Mouse (Mus musculus): ENCODE results near the gene Khsrp. TPM values are rescaled to one million over a fixed set of nuclear protein-coding genes. Genes with fewer than 3 reads are reported as not detected.

Khsrp gene
- total RNA-seq, 4 experiments from 2014 or later: 92.3 to 122 (median 102) TPM

GRCm38 (mm10) chr17:56986105-56986805 is 45.1 kb downstream of the Khsrp start:
- no peak for DNase-seq

GRCm38 (mm10) chr17:56985656-56986055 is 45.7 kb downstream of the Khsrp start:
- no peak for DNase-seq

- DNase-seq: no peak
Observed at GRCm38 (mm10) chr17:56984886-56985285, 46.4 kb downstream of the Khsrp start.

GRCm38 (mm10) chr17:56982013-56982412 is 49.3 kb downstream of the Khsrp start, which contains the start of gene Acer1:
Gene Acer1 (minus strand): TSS chr17:56982126.
- no peak for DNase-seq

GRCm38 (mm10) chr17:56981049-56981448 is 50.3 kb downstream of the Khsrp start:
- DNase-seq: no peak

- no peak for DNase-seq
Observed at GRCm38 (mm10) chr17:56979524-56979923, 51.8 kb downstream of the Khsrp start.

- DNase-seq: no peak
Observed at GRCm38 (mm10) chr17:56976531-56977390, 54.6 kb downstream of the Khsrp start.

GRCm38 (mm10) chr17:56975391-56975790 is 55.9 kb downstream of the Khsrp start:
- no peak for DNase-seq

GRCm38 (mm10) chr17:56974708-56975240 is 56.5 kb downstream of the Khsrp start:
- DNase-seq: no peak

GRCm38 (mm10) chr17:56973956-56974707 is 57.2 kb downstream of the Khsrp start:
- DNase-seq: no peak

Other genes starting within 250 kb of the Khsrp start
- 1 to 10 TPM; 5.5 to 9.5 (median 6.8) TPM for gene Rfx2, start 200.5 kb downstream of the Khsrp start, total RNA-seq (2022)
- under 1 TPM in 3 of 4 experiments, not detected in 1; 0.22 to 0.40 (median 0.23) TPM for gene Acsbg2, start 157.1 kb downstream of the Khsrp start, total RNA-seq (2022)
- gene 1700061G19Rik, start 156.0 kb downstream of the Khsrp start, total RNA-seq (2022): 1 to 10 TPM in 3 of 4 experiments, under 1 TPM in 1; 0.34 to 1.7 (median 1.3) TPM
- gene Mllt1, start 96.1 kb downstream of the Khsrp start, total RNA-seq (2022): 10 to 100 TPM; 29.0 to 38.7 (median 36.0) TPM
- under 1 TPM in 2 of 4 experiments, not detected in 2; 0.20 to 0.24 TPM for gene Acer1, start 49.4 kb downstream of the Khsrp start, total RNA-seq (2022)
- gene Clpp, start 41.2 kb downstream of the Khsrp start, total RNA-seq (2022): 100 to 1,000 TPM; 112 to 127 (median 116) TPM
- 10 to 100 TPM; 69.8 to 87.3 (median 77.2) TPM for gene Alkbh7, start 34.2 kb downstream of the Khsrp start, total RNA-seq (2022)
- 1 to 10 TPM in 2 of 4 experiments, not detected in 2; 2.1 to 2.8 TPM for gene Pspn, start 31.5 kb downstream of the Khsrp start, total RNA-seq (2022)
- gene Gtf2f1, start 20.2 kb downstream of the Khsrp start, total RNA-seq (2022): 10 to 100 TPM; 45.6 to 68.2 (median 54.2) TPM
- gene Gm17949, start 20.1 kb downstream of the Khsrp start, total RNA-seq (2022): under 1 TPM; 0.29 to 0.80 (median 0.45) TPM
- gene Slc25a41, start 10.1 kb upstream of the Khsrp start, total RNA-seq (2022): under 1 TPM in 1 of 4 experiments, not detected in 3; 0.38 TPM
- gene Crb3, start 27.6 kb upstream of the Khsrp start, total RNA-seq (2022): 1 to 10 TPM in 3 of 4 experiments, under 1 TPM in 1; 0.70 to 4.4 (median 2.2) TPM
- 100 to 1,000 TPM in 2 of 4 experiments, 10 to 100 TPM in 2; 66.5 to 128 (median 97.6) TPM for gene Slc25a23, start 28.3 kb upstream of the Khsrp start, total RNA-seq (2022)
- 1 to 10 TPM; 1.5 to 4.3 (median 2.5) TPM for gene Dennd1c, start 47.0 kb upstream of the Khsrp start, total RNA-seq (2022)
- 1 to 10 TPM; 4.4 to 6.8 (median 6.6) TPM for gene Tubb4a, start 56.3 kb upstream of the Khsrp start, total RNA-seq (2022)
- gene Tnfsf9, start 73.8 kb upstream of the Khsrp start, total RNA-seq (2022): under 1 TPM in 3 of 4 experiments, not detected in 1; 0.21 to 0.30 (median 0.26) TPM
- gene Cd70, start 118.3 kb upstream of the Khsrp start, total RNA-seq (2022): not detected
- under 1 TPM in 2 of 4 experiments, not detected in 2; 0.16 to 0.17 TPM for gene Tnfsf14, start 162.7 kb upstream of the Khsrp start, total RNA-seq (2022)
- 1,000 to 10,000 TPM in 1 of 4 experiments, 100 to 1,000 TPM in 1, 10 to 100 TPM in 2; 36.4 to 1,135 (median 245) TPM for gene C3, start 196.6 kb upstream of the Khsrp start, total RNA-seq (2022)
- 100 to 1,000 TPM in 3 of 4 experiments, 10 to 100 TPM in 1; 98.6 to 107 (median 102) TPM for gene Gpr108, start 216.9 kb upstream of the Khsrp start, total RNA-seq (2022)
- gene Trip10, start 217.9 kb upstream of the Khsrp start, total RNA-seq (2022): 10 to 100 TPM; 57.1 to 89.6 (median 72.8) TPM
- 1 to 10 TPM; 3.0 to 6.2 (median 4.1) TPM for gene Vav1, start 247.6 kb upstream of the Khsrp start, total RNA-seq (2022)